Mouse (Mus musculus): ENCODE data around the gene Tfb2m. TPM values are rescaled to one million over a fixed set of nuclear protein-coding genes. Genes with fewer than 3 reads are reported as not detected.
A peak's percentile ranks its signal among the peaks of the same experiment; 100 is the strongest.

The Tfb2m gene
- polyA plus RNA-seq, 1 experiment = 19.2 TPM

DNA sequence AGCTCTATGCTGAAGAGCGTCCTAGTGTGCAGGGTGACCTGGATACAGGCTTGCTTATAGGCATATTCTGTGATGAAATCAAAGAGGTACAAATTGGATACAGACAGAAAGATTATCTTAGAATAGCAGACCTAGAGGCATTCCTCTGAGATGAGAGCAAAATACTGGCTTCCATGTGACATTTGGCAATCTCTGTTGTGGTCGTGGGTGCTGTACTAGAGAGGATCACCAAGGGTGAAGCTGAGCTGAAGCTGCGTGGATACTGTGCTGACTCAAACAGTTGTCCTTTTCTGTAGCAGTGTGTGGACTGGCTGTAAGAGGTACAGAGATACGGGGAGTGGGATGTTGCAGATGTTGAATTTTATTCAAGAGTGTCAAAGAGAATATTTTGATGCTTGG lies 7.9 kb upstream of the Tfb2m start:
- no peak for TF ChIP-seq POLR2A (IDR thresholded peaks at IDR 0.05; ENCODE audit: borderline replicate concordance, extremely low read depth, insufficient read depth, insufficient read length, poor library complexity, severe bottlenecking)
- TF ChIP-seq CTCF (IDR thresholded peaks at IDR 0.05; ENCODE audit: borderline replicate concordance, extremely low read depth, insufficient read depth, insufficient read length) = no peak
- no peak for DNase-seq (ENCODE audit: low read depth)

GRCm38 (mm10) chr1:179553197-179553948 lies 7.3 kb upstream of the Tfb2m start:
- no peak for DNase-seq (ENCODE audit: low read depth)
- TF ChIP-seq CTCF (IDR thresholded peaks at IDR 0.05; ENCODE audit: borderline replicate concordance, extremely low read depth, insufficient read depth, insufficient read length) = no peak
- no peak for TF ChIP-seq POLR2A (IDR thresholded peaks at IDR 0.05; ENCODE audit: borderline replicate concordance, extremely low read depth, insufficient read depth, insufficient read length, poor library complexity, severe bottlenecking)

- DNase-seq (ENCODE audit: low read depth) = no peak
- TF ChIP-seq CTCF (IDR thresholded peaks at IDR 0.05; ENCODE audit: borderline replicate concordance, extremely low read depth, insufficient read depth, insufficient read length) (no peak), POLR2A (IDR thresholded peaks at IDR 0.05; ENCODE audit: borderline replicate concordance, extremely low read depth, insufficient read depth, insufficient read length, poor library complexity, severe bottlenecking) (no peak)
Observed at GRCm38 (mm10) chr1:179552751-179553150, 6.7 kb upstream of the Tfb2m start.

- no peak for TF ChIP-seq POLR2A (IDR thresholded peaks at IDR 0.05; ENCODE audit: borderline replicate concordance, extremely low read depth, insufficient read depth, insufficient read length, poor library complexity, severe bottlenecking)
- no peak for TF ChIP-seq CTCF (IDR thresholded peaks at IDR 0.05; ENCODE audit: borderline replicate concordance, extremely low read depth, insufficient read depth, insufficient read length)
- no peak for DNase-seq (ENCODE audit: low read depth)
Observed at GRCm38 (mm10) chr1:179551921-179552320, 5.9 kb upstream of the Tfb2m start.

DNA sequence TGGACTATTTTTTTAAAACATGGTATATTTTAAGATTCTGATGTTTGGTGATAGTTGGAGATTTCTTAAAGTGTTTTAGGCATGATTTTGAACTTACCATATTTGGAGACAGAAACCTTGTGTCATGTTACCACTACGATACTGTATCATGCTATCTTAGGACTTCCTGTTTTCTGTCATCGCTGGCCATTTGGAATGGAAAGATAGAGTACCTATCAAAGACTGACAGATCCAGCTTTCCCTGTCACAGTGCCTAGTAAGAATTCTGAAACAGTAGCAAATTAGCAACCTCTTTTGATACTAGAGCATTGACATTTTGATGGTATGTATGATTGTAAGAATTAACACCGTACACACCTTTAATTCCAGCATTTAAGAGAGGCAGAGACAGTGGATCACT lies 5.3 kb upstream of the Tfb2m start:
- no peak for DNase-seq (ENCODE audit: low read depth)
- no peak for TF ChIP-seq CTCF (IDR thresholded peaks at IDR 0.05; ENCODE audit: borderline replicate concordance, extremely low read depth, insufficient read depth, insufficient read length)
- no peak for TF ChIP-seq POLR2A (IDR thresholded peaks at IDR 0.05; ENCODE audit: borderline replicate concordance, extremely low read depth, insufficient read depth, insufficient read length, poor library complexity, severe bottlenecking)

GRCm38 (mm10) chr1:179548996-179549752 lies 3.1 kb upstream of the Tfb2m start:
- no peak for DNase-seq (ENCODE audit: low read depth)
- TF ChIP-seq CTCF (IDR thresholded peaks at IDR 0.05; ENCODE audit: borderline replicate concordance, extremely low read depth, insufficient read depth, insufficient read length) = no peak
- TF ChIP-seq POLR2A (IDR thresholded peaks at IDR 0.05; ENCODE audit: borderline replicate concordance, extremely low read depth, insufficient read depth, insufficient read length, poor library complexity, severe bottlenecking) = no peak

GRCm38 (mm10) chr1:179548220-179548619 lies 2.2 kb upstream of the Tfb2m start:
- no peak for TF ChIP-seq POLR2A (IDR thresholded peaks at IDR 0.05; ENCODE audit: borderline replicate concordance, extremely low read depth, insufficient read depth, insufficient read length, poor library complexity, severe bottlenecking)
- no peak for DNase-seq (ENCODE audit: low read depth)

GRCm38 (mm10) chr1:179547176-179547575 lies 1.1 kb upstream of the Tfb2m start:
- no peak for TF ChIP-seq POLR2A (IDR thresholded peaks at IDR 0.05; ENCODE audit: borderline replicate concordance, extremely low read depth, insufficient read depth, insufficient read length, poor library complexity, severe bottlenecking)
- TF ChIP-seq CTCF (IDR thresholded peaks at IDR 0.05; ENCODE audit: borderline replicate concordance, extremely low read depth, insufficient read depth, insufficient read length) = no peak
- peak; percentile 58 for DNase-seq (ENCODE audit: low read depth)

GRCm38 (mm10) chr1:179546551-179546917 lies 467 bp upstream of the Tfb2m start:
- no peak for DNase-seq (ENCODE audit: low read depth)
- TF ChIP-seq CTCF (IDR thresholded peaks at IDR 0.05; ENCODE audit: borderline replicate concordance, extremely low read depth, insufficient read depth, insufficient read length) (no peak), POLR2A (IDR thresholded peaks at IDR 0.05; ENCODE audit: borderline replicate concordance, extremely low read depth, insufficient read depth, insufficient read length, poor library complexity, severe bottlenecking) (no peak)

DNA sequence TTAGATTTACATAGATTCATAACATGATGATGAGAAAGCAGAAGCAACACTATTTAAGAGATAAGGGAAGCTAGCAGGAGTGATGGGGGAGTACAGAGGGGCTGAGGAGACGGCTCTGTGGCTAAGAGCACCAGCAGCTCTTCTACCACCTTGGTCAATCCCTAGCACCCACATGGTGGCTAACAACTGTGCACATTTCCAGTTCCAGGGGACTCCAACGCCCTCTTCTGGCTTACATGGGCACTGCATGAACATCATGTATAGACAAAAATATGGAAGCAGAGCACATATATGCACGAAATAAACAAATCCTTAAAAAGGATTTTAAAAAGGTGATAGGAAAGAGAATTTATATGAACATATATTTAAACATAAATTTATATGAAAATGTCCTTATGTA lies 4.6 kb downstream of the Tfb2m start:
- no peak for DNase-seq (ENCODE audit: low read depth)
- TF ChIP-seq CTCF (IDR thresholded peaks at IDR 0.05; ENCODE audit: borderline replicate concordance, extremely low read depth, insufficient read depth, insufficient read length) (0 out of 2 replicates have a peak, but pooled peaks have one; percentile 6), POLR2A (IDR thresholded peaks at IDR 0.05; ENCODE audit: borderline replicate concordance, extremely low read depth, insufficient read depth, insufficient read length, poor library complexity, severe bottlenecking) (no peak)

DNA sequence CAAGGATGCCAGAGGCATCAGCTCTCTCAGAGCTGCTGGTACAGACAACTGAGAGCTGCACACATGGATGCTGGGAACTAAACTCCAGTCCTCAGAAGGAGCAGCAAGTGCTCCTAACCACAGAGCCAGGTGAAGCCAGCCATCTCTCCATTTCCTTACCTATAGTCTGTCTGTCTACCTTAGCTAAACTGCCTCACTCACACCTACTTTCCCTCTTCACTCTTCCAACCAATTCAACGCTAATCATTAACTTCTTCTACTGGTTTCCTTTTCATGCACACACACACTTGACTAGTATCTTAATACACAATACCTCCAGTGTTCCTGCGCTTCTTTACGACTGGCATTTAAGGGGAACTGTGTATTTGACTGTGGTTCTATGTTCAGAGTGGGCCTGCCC lies 6.2 kb downstream of the Tfb2m start:
- no peak for DNase-seq (ENCODE audit: low read depth)
- TF ChIP-seq CTCF (IDR thresholded peaks at IDR 0.05; ENCODE audit: borderline replicate concordance, extremely low read depth, insufficient read depth, insufficient read length) (no peak), POLR2A (IDR thresholded peaks at IDR 0.05; ENCODE audit: borderline replicate concordance, extremely low read depth, insufficient read depth, insufficient read length, poor library complexity, severe bottlenecking) (no peak)

DNA sequence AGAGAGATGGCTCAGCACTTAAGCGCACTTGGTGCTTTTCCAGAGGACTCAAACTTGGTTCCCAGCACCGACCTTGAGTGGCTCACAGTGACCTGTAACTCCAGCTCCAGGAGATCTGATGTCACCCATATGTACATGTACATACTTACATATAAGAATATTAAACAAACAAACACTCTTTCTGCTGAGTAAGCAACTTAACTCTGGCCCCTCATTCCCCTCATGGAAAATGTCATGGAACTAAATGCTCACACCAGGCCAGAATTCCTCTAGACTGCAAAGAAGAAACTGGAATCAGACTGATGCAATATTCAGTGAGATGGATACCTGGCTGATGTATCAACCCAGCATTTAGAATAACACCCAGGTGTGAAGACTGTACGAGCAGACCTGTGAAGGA lies 7.0 kb downstream of the Tfb2m start:
- TF ChIP-seq POLR2A (IDR thresholded peaks at IDR 0.05; ENCODE audit: borderline replicate concordance, extremely low read depth, insufficient read depth, insufficient read length, poor library complexity, severe bottlenecking) (no peak), CTCF (IDR thresholded peaks at IDR 0.05; ENCODE audit: borderline replicate concordance, extremely low read depth, insufficient read depth, insufficient read length) (no peak)
- no peak for DNase-seq (ENCODE audit: low read depth)

Data from brain, embryonic 14.5 days (tissue).